Mouse (Mus musculus): Measurements from ENCODE around the gene Clec2i.

DNA sequence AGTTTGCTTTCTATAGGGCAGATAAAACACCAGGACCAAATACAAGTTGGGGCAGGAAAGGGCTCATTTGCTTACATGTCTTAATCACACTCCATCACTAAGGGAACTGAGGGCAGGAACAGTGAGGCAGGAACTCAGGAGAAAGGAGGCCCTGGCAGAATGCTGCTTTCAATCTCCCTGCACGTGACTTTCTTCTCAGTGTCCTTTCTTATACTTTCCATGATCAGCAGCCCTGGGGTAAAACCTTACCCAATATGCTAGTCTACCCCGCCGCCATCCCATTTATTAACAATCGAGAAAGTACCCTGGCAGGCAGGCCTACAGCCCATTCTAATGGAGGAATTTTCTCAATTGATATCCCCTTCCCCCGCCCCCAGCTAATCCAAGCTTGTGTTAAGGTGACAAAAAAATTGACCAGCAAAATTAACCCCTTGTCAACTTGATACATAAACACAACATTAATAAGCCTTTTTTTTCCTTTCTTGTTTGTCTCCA, 42.8 kb upstream of the Clec2i start:
- TF ChIP-seq CTCF (IDR thresholded peaks at IDR 0.05; ENCODE audit: extremely low read depth, insufficient read depth, insufficient read length, insufficient replicate concordance) (no peak), POLR2A (IDR thresholded peaks at IDR 0.05; ENCODE audit: low read depth, low read length) (no peak)

Measured in spleen, adult 2 months (tissue).